Mouse (Mus musculus): ENCODE measurements around the gene Pglyrp1. TPM values are rescaled to one million over a fixed set of nuclear protein-coding genes. Genes with fewer than 3 reads are reported as not detected.

Gene Pglyrp1
- polyA plus RNA-seq, 1 experiment from 2014 or later, result 20.7 TPM

DNA sequence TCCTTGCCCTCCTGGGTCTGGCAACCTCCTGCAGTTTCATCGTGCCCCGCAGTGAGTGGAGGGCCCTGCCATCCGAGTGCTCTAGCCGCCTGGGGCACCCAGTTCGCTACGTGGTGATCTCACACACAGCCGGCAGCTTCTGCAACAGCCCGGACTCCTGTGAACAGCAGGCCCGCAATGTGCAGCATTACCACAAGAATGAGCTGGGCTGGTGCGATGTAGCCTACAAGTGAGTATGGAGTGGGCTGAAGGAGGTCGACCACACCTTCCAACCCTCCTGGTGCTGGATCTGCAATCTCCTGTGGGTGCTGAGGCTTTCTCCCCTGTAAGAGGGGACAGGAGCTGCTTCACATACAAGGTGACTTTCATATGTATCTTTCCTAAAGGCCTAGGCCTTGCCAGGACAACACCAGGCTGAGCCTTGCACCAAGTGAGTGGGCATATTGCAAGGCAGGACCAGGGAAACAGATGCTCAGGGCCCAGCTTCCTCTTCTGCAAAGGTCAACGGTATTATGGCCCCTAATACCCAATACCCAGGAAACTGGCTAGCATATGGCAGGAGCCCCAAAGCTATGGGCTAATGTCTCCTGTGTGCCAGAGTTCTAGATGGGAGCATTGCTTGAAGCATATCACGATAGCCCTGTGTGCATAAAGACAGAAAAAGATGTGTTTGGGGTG is 13.8 kb downstream of the Pglyrp1 start:
- DNase-seq (ENCODE audit: low spot score), result no peak

DNA sequence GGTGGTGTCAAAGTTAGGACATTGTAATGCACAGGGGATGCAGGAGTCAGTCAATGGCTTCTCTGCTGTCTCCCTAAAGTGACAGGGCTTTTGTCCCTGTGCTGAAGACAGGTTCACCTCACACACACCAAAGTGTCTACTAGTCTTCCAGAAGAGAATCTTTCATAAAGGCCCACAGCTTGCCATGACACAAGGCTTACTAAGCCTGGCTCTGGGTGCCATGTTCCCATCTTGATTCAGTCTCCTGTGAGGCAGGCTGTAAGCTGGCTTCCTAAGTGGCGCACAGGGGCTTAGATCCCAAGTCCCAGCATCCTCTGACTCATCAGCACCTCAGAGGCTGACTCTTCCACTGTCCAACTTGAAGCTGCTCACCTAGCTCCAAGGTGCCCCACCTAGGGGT is 15.8 kb downstream of the Pglyrp1 start:
- DNase-seq (ENCODE audit: low spot score), result no peak

DNA sequence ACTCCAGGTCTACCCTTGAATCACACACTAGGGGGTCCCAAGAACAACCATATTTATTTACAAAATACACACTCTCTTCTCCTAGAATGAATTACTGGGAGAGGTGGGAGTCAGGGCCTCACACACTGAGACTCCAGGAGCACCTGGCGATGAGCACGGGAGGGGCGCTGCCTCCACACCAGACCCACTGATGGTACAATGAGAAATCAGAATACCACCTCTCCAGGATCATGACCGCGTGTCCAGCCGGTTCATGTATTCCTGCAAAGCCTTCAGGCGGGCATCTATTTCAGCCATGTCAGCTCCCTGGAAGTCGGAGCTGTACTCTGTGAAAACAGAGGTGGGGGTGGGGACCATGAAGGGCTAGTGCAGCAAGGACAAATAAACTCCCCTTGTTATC is 19.7 kb downstream of the Pglyrp1 start:
- DNase-seq (ENCODE audit: low spot score), result no peak

DNA sequence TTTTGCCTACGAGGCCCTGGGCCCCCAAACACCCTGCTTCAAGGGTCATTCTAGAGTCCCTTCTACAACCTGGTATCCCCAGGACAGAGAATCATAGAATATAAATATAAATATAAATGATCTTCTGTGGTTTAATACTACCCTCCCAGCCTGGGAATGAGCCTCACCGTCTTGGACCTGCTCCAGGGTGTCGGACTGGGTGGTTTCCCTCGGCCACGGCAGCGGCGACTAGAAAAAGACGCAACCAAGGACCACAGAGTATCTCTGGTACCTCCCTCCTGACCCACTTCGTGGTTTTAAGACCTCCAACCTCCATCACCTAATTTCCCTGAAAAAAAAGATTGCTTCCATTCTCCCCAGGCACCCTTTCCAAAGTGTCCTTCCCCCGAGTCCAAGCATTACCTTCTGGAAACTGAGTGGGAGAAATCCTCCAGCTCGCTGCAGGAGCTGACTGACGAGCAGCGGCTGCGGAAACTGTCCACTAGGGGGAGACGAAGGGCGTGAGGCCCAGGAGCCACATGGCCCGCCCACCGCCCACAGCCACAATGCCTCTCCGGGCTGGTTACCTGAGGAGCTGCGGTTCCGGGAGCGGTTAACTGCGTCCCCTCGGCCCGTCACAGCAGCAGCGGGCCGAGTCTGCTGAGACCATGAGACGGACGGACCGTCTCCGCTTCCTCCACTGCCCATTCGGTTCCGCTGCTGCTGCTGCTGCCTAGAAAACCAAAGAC is 20.9 kb downstream of the Pglyrp1 start:
- DNase-seq (ENCODE audit: low spot score), result peak; percentile 77

DNA sequence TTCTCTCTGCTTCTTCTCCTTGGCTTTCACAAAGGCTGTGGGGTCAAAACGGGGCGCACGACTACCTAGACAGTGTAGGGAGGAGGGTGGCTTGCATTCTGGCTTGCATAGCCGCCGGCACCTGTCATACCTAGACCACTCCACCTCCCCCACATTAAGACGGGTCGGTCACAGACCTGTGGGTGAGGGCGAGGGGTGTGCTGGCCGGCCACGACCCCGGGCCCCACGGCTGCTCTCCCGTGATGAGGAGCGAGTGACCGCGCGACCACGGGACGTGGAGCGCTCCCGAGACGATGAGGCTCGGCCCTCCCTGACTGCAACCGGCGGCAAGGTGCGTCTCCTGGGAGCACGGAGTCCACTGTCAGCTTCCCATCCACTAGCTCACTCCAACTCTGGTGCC is 21.9 kb downstream of the Pglyrp1 start:
- DNase-seq (ENCODE audit: low spot score), result no peak

DNA sequence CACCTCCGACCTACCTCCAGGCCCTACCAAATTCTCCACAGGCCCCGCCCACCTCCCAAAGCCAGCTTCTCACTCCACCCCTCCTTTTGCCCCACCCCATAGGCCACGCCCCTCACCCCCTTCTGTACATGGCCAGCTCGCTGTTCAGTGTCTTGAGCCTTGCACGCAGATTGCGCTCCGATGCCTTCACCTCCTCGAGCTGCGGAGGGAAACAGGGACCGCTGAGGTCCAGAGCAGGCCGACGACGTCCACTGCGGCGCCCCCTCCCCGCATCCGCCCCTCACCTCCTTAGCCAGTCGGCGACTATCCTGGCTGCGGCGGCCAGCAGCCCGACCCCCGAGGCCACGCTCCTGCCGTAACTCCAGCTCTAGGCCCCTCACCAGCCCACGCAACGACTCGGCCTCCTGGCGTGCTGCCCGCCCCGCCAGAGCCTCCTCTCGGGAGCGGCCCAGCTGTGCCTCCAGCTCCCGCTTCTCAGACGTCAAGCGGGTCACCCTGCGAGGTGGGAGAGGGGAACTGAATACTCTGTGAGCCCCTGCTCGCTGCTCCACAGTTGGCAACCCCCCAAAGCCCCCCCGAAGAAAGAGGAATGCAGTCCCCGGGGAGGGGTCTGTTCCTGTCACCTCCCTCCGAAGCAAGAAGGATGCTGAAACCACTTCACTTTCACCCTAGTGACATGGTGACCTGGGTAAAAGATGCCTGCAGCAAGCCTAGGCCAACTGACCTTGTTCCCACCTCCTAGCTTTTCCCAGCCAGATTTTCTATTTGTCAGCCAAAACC is 22.7 kb downstream of the Pglyrp1 start:
- peak; percentile 41 for DNase-seq (ENCODE audit: low spot score)

DNA sequence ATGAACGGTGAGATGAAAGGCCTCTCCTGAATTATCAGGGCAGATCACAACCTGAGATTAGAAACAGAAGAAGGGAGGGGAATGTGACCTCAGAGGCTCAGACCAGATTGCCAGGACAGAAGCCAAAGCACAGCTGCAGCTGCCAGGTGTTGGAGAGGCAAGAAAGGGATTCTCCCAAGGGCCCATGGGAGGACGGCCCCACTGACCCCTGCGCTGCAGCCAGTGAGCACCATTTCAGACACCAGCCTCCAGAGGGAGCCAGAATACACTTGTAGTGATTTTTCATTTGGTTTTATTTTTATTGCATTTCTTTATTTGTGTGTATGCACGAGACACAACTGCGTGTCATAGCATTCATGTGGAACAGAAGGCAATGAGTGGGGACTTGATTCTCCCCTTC is 25.4 kb downstream of the Pglyrp1 start:
- no peak for DNase-seq (ENCODE audit: low spot score)

DNA sequence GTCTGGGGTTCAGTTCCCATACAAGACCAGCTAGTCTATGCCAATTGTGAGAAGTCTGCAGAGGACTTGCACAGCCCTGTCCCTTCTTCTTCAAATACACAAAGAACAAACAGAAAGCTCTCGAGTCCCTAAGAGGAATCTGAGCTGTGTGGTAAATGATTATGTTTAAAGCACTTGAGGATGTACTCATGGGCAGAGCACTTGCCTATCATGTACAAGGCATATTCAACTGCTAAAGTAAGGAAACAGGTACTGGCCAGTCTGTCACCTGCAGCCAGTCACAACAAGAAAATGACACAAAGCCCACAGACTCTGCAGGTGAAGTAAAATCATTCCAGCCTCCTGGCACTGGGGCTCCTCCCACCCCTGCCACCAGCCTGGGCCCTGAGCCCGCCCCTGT is 29.4 kb downstream of the Pglyrp1 start:
- DNase-seq (ENCODE audit: low spot score), result no peak

DNA sequence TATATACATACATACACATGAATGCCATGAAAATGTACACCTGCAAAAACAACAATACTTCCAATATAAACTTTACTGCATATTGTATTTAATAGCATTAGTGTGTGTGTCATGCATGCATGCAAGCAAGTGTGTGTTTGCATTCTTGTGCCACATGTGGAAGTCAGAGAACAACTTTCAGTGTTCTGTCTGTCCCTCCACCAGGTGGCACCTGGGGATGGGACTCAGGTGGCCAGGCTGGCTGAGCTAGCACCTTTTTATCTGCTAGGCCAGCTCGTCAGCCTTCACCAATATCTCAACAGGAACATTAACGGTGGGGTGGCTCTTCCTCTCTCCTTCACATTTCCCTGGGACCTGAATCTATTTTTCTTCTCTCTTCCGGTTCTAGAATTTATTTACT is 31.4 kb downstream of the Pglyrp1 start:
- DNase-seq (ENCODE audit: low spot score), result no peak

DNA sequence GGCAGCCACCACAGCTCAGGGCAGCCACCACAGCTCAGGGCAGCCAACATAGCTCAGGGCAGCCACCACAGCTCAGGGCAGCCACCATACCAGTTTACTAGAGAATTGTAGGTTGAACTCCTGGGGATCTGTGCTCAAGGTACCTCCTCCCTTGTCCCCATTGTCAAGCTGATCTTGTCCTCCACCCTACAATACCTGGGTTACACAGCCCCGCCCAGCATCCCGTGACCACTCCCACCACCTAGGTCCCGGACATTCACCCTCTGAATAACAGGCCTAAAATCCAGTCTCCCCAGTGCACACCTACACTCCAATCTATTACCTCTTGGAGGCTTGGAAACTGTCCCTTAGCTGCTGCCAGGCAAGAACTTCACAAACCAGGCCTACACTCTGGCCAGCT is 33.8 kb downstream of the Pglyrp1 start:
- DNase-seq (ENCODE audit: low spot score), result no peak

DNA sequence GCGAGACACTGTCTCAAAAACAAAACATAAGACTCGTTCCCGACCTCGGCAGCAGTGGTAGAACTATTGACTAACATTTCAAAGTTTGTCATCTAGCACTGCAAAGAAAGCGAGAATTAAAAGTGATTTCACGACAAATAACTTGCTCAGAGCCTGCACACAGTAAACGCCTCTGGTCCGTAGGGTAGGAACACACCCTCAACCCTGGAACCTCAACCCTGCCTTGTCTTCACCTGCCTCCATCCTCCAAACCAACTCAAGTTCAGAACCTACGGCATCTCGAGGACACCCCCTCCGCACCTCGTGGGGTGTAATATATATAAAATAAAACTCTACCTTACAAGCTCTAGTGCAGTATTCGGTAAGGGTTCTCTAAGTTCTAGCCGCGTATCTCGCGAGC is 38.7 kb downstream of the Pglyrp1 start:
- DNase-seq (ENCODE audit: low spot score), result no peak

DNA sequence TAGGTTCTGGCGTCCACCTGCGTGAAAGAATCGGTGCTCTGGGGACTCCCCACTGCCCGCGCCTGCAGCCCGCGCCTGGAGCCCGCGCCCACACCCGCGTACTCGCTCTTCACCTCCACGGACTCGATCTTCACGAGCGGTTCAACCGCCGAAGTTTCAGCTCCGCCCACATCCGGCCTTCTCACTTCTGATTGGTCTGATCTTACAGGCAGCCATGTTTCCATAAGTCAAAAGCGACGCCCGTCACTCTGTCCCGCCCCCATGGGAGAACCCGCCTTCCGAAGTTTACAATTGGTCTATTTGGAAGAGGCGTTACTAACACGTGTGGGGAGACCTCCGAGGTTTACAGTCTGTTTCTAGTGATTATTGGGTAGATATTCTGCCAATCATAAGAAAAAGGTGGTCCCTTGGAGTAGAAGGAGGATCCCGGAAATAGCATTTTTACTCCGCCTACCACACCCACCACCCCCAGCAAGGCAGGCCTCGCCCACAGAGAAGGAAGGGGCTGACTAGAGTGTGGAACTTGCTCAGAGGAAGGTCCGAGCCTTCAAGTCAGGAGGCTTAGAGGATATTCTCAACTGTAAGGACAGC is 39.2 kb downstream of the Pglyrp1 start, which contains the start of gene Ccdc61:
Ccdc61 (minus strand) TSS at position 175 of the 591 bp plus-strand sequence.
- DNase-seq (ENCODE audit: low spot score), result peak; percentile 100

DNA sequence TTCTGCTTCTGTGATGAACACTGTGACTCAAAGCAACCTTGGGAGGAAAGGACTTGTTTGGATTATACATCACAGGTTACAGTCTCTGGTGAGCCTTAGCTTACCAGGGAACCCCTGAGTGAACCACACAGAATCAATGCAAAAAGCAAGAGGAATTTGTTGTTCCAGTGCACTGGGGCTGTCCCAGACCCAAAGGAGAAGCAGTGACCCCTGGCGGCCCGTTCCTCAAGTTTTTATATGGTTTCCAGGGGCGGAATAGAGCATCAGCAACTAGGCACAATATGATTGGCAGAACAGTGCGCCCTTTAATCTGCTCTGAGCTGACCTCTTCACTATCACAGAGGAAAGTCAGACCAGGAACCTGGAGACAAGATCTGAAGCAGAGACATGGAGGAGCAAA is 45.1 kb downstream of the Pglyrp1 start:
- no peak for DNase-seq (ENCODE audit: low spot score)

DNA sequence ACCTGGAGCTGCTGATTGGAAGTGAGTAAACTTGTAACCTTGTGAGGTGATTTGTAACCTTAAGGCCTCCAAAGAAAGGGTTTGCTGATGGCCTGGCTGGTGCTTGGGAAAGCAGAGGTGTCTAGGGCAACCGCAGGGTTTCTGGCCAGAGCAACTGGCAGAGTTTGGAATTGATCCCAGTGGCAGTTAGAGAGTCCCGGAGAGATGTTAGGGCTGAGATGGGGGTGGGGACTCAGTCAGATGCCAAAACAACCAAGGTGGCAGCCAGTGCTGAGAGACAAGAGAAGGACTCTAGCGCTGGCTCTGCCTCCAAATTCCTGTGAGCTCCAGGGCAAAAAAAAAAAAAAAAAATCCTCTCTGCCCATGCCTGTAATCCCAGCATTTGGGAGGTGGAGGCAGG is 46.8 kb downstream of the Pglyrp1 start:
- DNase-seq (ENCODE audit: low spot score), result no peak

DNA sequence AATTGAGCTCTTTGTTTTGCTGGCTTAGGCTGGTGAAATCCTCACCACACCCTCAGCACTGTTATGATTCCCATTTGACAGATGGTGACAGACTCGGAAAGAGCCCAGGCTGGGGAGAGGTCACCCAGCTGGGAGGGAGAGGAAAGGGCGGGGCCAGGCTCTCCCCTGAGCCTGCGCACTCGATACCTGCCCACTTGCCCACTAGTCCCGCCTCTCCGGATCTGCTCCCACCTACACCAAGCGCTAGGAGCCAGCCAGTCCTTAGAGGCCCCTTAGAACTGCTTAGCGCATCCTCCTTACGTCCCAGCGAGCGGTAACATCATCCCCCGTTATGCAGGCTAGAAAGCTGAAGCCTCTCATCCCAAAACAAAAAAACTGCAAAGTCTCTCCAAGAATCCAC is 49.9 kb downstream of the Pglyrp1 start:
- no peak for DNase-seq (ENCODE audit: low spot score)

DNA sequence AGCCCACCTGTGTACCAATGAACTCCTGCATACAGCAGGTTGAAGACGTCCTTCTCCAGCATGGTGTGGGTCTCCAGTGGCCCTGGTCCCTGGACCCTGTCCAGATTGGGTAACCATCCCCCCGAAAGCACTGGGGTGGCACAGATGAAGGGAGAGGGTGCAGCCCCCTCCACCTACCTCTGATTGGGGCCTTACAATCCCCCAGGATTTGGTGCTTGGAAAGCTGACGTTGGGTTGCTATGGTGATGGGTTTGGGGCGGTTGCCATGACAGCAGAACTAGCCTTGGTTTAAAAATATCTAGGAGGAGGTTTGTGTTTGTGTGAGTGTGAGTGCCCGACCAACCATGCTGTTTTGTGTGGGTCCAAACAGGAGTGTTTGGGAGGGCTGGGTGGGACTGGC is 51.7 kb downstream of the Pglyrp1 start:
- no peak for DNase-seq (ENCODE audit: low spot score)

DNA sequence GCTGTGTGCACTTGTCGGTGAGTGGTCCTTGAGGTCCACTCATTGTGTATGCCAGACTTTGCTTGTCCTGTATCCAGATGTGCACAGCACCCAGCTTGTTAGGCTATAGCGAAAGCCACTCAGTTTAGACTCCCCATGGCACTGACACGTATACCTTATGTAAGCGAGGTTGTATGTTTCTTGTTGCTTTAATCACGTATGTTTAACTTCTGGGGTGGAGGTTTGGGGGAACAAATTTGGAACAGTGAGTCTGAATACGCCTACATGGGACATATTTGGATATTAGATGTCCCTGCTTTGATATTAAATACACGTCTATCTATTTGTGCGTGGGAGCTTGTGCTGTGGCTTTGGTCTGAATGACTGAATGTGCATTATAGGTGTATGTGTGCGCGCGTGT is 52.1 kb downstream of the Pglyrp1 start:
- no peak for DNase-seq (ENCODE audit: low spot score)

DNA sequence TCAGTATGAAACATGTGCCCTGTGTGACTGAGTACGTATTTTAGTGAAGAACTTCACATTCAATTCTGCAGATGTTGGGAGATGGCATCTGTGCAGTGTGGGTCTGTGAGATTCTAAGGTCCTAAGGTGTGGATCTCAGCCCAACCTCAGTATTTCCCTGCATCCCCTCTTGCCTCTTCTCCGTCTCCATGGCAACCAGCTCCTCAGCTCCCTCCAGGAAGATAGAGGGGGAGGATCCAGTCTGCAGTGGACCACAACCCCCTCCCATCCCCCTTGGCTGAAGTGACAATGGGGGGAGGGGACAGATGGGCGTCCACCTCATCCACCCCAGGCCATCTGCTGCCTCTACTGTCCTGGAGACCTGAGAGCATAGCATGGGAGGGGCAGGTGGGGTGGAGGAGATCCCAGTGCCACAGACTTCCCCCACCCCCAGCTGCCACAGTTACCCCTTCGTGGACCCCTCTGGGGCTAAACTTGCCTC is 52.6 kb downstream of the Pglyrp1 start:
- no peak for DNase-seq (ENCODE audit: low spot score)

DNA sequence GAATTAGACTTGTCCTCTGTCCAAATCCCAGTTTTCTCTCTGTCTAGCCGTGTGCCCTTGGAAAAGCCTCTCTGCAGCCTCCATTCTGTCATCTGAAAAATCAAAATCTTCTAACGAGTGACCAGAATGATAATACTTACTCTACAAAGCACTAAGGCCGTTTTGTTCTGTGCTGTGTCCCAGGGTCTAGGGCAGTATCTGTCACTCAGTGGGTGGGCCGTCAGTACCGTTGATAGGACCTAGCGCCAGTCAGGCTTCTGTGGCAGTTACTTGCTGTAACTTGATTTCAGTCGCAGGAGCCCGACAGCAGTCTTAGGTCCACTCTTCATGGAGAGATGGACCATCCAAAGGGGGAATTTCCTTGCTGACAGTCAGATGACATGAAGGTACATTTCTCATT is 53.2 kb downstream of the Pglyrp1 start:
- DNase-seq (ENCODE audit: low spot score), result no peak

DNA sequence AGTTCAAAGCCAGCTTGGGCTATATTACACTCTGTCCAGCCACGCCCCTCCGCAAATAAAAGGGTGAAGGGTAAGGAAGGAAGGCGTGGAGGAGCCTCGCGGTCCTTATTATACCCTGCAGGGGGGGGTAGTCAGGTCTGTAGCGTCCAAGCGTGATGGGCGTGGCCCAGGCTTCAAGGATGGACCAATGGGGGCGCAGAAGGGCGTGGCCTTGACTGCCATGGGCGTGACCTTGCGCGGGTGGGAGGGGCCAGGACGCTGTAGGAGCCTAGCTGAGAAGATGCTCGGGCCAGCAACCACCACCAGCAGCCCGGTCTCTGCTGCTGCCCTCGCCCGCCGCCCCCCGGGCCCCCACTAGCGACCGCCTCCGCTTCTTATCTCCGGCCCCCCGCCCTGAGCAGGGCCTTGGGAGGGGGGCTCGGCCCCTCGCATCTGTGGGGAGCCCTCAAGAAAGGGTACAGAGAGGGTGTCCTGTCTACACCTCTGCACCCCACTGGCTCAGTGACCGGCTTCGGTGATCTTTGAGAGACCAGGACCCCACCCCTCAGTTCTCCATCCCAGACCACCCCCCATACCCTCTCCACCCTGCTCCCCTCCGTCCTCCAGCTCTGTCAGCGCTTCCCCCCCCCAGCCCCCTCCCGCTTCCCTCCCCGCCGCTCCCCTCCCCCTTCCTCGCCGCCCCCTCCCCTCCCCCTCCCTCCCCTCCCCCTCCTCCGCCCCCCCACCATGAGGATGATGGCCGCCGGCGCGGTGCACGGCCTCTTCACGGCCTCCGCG is 54.2 kb downstream of the Pglyrp1 start, which contains the start of gene Nova2:
Nova2 (plus strand) TSS at position 727 of the 777 bp plus-strand sequence.
- peak; percentile 29 for DNase-seq (ENCODE audit: low spot score)
